Mouse (Mus musculus) spleen, adult 18-20 months (tissue): ENCODE data around the gene Olfr911-ps1.

Experiments
- DNase-seq, 2 experiments: peaks; one replicate each; pipeline ENCODE4 v3.0.0; 2022; ENCODE audit warnings: mixed read lengths in 2 of 2

Gene Olfr911-ps1

DNA sequence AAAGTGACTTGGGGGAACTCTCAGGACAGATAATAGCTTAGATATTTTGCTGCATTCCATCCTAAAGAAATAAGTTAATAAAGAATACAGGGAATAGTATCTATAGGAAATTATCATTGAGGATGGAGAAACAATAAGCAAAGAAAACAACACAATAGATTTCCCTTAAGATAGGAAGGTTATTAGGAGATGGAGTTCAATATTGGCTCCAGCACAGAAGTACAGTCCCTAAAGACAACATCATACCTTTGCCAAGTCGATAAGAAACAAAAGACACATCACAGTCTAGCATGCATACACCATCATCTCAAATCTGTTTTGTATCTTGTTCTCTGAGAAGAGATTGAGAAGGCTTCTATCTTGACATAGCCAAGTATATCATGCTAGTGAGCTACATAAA lies at the start of gene Olfr911-ps1:
Gene Olfr911-ps1 (plus strand): TSS at position 301 of the 400 bp plus-strand sequence.
- no peak for DNase-seq

DNA sequence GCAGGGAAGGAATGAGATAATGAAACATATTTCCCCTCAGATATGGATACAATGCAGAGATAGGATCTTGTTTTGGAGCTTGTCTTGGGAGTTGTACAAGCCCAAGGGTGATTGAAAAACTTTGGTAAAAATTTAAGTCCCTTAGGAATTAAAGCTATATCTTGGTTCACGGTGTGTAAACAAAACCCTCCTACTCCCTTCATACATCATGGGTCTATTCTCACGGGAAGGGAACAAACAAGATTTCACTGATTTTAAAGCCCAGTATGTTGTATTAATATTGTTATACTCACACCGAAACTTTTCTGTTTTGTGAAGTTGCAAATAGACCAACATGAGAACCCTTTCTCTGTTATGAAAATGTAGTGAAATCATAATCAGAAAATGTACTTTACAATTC lies 34.6 kb upstream of the Olfr911-ps1 start, which contains the start of gene Olfr906:
Gene Olfr906 (plus strand): TSS at position 301 of the 400 bp plus-strand sequence.
- DNase-seq, result no peak

DNA sequence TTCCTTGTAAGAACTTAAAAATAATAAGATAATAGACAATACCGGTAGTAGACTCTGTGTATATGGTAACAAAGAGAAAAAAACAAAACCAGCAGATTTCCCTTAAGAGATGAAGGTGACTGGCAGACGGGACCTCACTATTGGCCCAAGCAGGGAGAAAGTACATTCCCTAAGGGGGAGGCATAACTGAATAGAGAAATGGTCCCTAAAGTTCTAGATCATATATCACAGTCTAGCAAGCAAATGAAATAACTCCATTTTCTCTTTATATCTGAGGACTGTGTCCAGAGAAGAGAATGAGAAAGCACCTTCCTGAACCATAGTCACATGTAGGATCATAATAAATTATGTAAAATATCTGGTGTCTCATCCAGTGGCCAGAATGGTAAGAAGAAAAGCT lies 25.9 kb upstream of the Olfr911-ps1 start, which contains the start of gene Olfr907:
Gene Olfr907 (plus strand): TSS at position 301 of the 400 bp plus-strand sequence.
- DNase-seq, result no peak

DNA sequence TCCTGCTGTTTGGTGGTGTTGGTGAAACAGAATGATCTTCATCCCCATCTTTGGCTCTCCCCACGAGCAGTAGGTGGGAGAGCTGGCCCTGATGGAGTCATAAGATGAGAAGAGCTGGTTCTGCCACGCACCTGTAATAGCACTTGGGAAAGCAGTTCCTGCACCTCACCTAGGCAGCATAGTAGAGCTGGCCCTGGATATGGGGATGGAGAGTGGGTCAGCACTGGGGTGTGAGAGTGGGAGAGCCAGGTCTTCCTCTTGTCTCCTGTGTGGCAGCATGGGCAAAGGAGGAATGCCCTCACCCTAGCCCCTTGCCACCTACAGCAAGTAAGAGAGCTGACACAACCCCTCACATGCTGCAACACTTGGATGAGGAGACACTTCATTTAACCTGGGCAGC lies 9.0 kb upstream of the Olfr911-ps1 start:
- DNase-seq, result no peak

DNA sequence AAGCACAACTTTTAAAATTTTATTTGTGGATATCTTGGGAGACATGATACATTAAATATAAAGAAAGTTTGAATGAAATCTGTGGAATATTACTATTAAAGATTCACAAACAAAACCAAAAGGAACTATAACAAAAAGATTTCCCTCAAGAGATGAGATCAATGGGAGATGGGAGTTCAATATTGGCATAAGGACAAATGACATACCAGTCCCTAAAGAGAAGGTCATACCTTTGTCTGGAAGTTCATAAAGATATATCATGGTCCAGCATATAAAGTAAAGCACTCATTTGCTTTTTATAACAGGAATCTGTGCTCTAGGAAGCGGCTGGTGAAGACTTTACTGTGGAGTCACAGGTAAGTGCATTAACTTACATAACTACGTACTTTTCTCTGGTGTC lies 16.2 kb downstream of the Olfr911-ps1 start, which contains the start of gene Olfr910:
Gene Olfr910 (plus strand): TSS at position 301 of the 400 bp plus-strand sequence.
- DNase-seq, result no peak
